Mouse (Mus musculus): ENCODE measurements around the gene Nup107.

- TF ChIP-seq CTCF (IDR thresholded peaks at IDR 0.05; ENCODE audit: extremely low read depth, insufficient read depth, low read length) = no peak
- TF ChIP-seq POLR2A (IDR thresholded peaks at IDR 0.05; ENCODE audit: extremely low read depth, insufficient read depth, low read length) = no peak
These were observed 63.9 kb downstream of the Nup107 start for GRCm38 (mm10) chr10:117728574-117728973.

Measured in cortical plate, adult 2 months (tissue).